Mouse (Mus musculus): ENCODE results near the gene Foxc1.

Foxc1 gene

DNA sequence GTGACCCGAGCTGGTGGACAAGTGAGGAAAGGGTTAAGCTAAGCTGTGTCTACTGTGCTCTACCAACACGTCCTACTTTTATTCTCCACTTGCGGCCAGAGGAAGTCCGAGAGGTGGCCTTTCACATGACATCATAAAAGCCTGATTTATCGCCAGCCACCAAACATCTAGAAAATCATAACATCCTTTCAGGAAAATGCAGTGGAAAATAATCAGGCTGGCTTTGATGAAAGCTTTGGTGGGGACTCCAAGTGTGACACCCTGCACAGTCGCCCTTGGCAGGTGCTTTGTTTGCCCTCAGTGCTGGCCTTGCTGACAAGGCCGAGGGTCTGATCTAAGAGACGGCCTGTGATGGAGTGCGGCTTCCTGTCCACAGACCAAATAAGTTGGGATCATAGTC is 23.9 kb downstream of the Foxc1 start:
- in situ Hi-C loops (cut with MboI, MseI), result no loop called here

DNA sequence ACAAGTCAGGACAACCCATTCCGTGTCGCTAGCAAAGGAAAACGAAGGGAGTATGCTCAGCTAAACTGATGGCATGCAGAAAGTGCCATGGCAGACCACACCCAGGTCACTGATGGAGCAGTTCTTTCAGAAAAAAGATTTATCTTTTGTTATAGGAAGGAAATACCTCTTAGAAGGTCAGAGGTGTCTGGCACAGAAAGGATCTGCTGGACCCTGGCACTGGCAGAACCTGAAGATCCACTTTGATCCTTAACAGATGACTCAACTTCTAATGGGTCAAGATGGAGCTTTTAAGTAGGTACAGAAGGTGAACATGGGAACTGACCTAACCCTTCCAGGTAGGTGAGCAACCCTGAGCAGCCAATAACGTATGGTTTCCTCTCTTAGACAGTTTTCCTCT is 29.4 kb downstream of the Foxc1 start:
- in situ Hi-C loops (cut with MboI, MseI), result no loop called here

DNA sequence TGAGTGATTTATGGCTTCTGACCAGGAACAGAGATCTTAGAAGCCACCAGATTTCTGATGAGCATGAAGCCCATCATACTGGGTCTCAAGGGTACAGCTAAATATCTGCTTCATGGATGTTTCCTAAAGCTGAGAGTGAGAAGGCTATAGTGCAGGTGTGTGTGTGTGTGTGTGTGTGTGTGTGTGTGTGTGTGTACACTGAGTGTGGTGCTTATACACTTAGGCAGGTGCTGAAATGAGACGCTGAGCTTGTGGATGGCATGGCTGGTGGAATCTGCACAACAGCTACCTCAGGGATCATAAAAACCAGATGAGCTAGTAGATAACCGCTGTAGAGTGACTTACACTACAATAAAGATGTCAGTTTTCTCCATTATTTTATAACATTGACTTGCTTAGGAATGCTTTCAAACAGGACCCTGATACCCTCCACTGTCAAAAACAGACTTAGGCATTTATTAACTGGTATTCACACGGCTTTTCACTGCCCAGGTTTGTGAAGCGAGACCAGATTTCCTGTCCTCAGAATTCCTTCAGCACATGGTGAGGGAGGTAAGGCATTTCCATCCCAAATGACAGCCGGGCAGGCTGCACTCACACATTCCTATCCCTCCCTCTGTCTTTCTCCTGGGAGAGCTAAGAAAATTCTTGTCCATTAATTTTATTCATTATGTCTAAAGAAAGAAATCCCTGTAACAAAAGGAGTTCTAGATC is 43.0 kb downstream of the Foxc1 start:
- in situ Hi-C loops (cut with MboI, MseI), result no loop called here

DNA sequence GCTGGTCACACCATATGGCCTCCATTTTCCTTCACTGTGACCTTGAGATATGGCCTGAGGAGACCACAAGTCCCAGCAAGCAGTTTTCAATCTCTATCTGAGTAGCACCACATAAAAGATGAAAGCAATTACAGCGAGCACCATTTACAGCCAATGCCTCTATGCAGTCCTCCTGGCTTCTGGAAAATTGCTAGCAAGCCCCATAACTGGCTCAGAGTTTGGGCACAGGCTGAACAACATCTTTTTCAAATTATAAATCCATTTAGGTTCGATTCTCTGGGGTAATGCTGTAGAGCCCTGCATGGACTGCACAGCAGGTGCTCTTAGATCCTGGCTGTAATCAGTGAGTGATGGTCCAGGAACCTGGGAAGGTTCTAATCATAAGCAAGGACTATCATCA is 47.1 kb downstream of the Foxc1 start:
- in situ Hi-C loops (cut with MboI, MseI), result no loop called here

DNA sequence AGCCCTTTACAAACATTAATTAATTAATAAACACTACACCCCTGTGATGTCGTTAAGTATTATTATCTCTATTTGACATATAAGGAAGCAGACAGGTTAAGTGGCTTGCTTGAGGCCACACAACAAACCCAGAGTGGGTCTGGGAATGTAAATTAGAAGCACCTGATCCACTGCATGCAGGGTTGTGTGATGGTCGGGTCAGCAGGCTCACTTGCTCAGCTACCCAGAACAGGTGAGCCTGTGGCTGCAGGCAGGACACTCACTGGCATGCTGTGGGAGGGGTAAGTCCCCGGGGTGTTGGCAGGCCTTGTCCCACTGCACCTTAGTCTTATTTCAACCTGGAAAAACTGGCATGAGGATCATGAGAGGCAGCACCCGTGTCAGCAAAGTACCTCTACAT is 47.6 kb downstream of the Foxc1 start:
- in situ Hi-C loops (cut with MboI, MseI), result no loop called here

DNA sequence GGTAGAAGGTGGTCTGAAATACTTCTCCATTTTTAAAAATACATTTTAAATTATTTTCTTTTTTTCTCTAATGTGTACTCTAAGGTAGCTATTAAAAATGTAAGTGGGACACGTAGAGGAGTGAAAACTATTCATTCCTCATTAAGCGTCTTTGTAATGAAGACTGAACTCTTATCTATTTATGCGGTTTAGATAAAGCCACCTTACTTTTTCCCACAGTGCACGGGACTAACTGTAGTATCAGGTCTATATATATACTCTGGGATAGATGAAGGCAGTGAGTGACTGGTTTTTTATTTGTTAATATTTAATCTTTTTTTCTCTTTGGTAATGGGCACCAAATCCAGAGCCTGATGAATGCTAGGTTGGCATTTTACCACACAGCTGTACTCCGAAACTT is 53.8 kb downstream of the Foxc1 start:
- in situ Hi-C loops (cut with MboI, MseI), result no loop called here

Measured in regulatory T cell (primary cell).